Mouse (Mus musculus) bone marrow, adult 2 months (tissue): ENCODE results near the gene Gm5134.

Source experiments
- CTCF ChIP-seq: fragments of 200-500 bp; IDR thresholded peaks from 2 replicates; pipeline ENCODE4 v1.5.1; 2011; ENCODE audit warnings: low read length, control low read depth; ENCODE audit not compliant: control insufficient read depth, insufficient read depth
- POLR2A ChIP-seq: fragments of 200-500 bp; IDR thresholded peaks from 2 replicates; pipeline ENCODE4 v1.6.1; 2011; ENCODE audit warnings: low read depth, mild to moderate bottlenecking, control low read depth, low read length, borderline replicate concordance; ENCODE audit not compliant: control insufficient read depth

- TF ChIP-seq CTCF: no peak
- no peak for TF ChIP-seq POLR2A
These were observed 74.1 kb downstream of the Gm5134 start for GRCm38 (mm10) chr10:76028396-76028795.
